Mouse (Mus musculus): ENCODE results near the gene Ebpl.
A peak's percentile ranks its signal among the peaks of the same experiment; 100 is the strongest.
"Not testable (repeated sequence)": the region's sequence is repeated elsewhere in the genome, so short reads cannot be mapped to it uniquely, and the experiment has no call there.

Ebpl gene

GRCm38 (mm10) chr14:61327618-61328450, 32.4 kb downstream of the Ebpl start:
- DNase-seq (ENCODE audit: extremely low spot score): peak; percentile 36

DNA sequence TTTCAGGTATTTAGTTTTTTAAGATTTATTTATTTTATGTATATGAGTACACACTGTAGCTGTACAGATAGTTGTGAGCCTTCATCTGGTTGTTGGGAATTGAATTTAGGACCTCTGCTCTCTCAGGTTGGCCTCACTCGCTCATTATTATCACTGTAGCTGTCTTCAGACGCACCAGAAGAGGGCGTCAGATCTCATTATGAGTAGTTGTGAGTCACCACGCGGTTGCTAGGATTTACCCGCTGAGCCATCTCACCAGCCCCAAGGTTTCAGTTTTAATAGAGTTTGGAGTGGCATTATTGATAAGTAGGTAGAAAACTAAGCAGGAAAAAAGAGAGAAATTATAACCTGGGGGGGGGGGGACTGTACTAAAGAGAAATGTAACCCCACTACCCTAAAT, 33.2 kb downstream of the Ebpl start:
- DNase-seq (ENCODE audit: extremely low spot score): not testable (repeated sequence)

DNA sequence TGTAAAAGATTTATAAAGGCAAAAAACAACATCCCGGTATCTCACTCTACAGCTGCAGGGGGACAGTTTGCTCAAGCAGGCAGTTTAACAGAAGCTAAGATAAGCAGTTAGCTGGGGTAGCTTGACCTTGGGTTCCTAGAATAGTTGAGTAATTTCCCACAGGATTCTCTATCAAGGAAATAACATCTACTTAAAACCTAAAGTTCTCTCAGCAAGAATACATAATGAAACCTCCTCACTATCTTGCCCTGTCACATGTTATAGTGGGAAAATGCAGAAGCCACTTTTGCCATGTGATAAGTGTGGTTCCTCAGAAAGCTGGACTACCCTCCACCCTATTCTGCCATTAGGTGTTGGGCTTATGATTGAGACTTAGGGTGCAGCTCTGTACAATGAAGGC, 37.5 kb downstream of the Ebpl start:
- DNase-seq (ENCODE audit: extremely low spot score): no peak

DNA sequence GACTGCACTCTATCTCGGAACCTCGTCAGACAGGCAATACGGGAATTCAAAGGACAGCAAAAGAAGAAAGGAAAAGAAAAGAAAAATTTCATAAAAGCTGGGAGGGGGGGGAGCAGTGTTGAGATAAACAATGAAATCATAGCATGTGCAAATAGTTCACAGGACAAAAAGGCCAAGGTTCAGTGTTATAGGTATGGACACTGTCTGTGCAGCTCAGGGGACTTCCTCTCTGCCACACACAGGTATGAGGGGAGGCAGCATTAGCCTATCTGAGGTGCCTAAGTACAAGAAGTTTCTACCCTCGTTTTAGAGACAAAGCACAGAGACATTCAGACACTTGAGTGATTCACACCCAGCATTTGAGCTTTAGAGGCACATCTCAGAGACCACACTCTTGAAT, 39.0 kb downstream of the Ebpl start:
- DNase-seq (ENCODE audit: extremely low spot score): no peak

DNA sequence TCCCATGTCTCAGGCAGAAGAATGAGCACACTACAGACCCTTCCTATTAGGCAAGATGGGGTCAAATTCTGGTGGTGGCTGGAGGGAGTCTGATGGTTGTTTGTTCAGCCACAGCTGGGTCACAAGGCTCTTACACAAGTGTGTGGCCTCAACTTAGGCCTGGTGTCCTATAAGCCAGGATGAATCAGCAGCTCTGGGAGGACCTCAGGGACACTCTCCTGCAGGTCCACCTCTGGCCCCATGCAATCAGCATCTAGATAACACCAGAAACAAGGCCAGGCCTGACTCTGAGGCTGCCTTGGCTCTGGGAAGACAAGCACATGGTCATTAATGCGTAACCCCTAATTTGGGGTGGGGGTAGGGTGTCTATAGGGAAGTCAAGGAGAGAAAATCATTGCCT, 39.5 kb downstream of the Ebpl start:
- no peak for DNase-seq (ENCODE audit: extremely low spot score)

GRCm38 (mm10) chr14:61316861-61317260, 43.4 kb downstream of the Ebpl start:
- peak; percentile 58 for DNase-seq (ENCODE audit: extremely low spot score)

DNA sequence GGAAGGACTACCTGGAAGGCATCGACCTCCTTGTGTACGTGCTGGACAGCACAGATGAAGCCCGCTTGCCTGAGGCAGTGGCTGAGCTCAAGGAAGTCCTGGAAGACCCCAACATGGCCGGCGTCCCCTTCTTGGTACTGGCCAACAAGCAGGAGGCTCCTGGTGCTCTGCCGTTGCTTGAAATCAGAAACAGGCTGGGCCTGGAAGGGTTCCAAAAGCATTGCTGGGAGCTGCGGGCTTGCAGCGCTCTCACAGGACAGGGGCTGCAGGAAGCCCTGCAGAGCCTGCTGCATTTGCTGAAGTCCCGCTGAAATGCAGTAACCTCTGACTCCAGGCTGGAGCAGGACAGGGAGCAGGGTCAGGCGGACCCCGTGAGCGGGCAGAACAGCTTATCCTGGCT, 49.3 kb downstream of the Ebpl start:
- DNase-seq (ENCODE audit: extremely low spot score): no peak

DNA sequence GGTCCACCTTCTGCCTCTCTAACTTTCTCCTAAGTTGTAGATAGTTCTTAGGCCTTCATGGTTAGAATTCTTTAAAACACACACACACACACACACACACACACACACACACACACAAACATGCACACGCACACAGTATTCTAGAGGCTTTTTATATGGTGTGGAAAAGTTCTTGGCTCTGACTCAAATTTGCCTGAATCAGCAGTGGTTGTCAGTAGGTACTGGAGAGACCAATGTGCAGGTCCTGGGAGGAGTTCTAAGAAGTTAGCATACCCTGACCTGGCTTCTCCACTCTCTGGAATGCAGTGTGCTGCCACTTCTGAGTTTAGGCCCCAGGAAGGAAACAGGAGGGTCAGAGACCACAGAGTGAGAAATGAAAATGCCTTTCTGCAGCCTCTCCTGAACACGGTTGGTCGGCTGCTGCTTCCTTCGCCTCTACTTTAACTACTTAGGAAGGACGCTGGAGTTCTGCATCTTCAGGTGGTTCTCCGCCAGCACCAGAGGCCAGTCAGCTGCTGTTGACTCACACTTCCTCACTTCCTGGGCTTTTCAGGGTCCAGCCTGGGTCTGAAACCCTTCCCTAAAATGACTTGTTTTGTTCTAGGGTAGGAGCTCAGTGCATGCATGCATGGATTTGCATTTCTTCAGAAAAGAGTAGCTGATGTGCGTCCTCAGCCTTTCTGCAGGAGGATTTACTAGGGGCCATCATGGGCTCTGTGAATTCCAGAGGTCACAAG, 50.0 kb downstream of the Ebpl start:
- DNase-seq (ENCODE audit: extremely low spot score): no peak

GRCm38 (mm10) chr14:61309593-61309992, 50.6 kb downstream of the Ebpl start, which contains the start of gene Arl11:
TSS of gene Arl11 (plus strand) at chr14:61309753.
- DNase-seq (ENCODE audit: extremely low spot score): no peak

GRCm38 (mm10) chr14:61303969-61304609, 56.1 kb downstream of the Ebpl start:
- no peak for DNase-seq (ENCODE audit: extremely low spot score)

- DNase-seq (ENCODE audit: extremely low spot score): no peak
Measured at GRCm38 (mm10) chr14:61302428-61302827, 57.8 kb downstream of the Ebpl start.

GRCm38 (mm10) chr14:61301323-61301722, 58.9 kb downstream of the Ebpl start:
- no peak for DNase-seq (ENCODE audit: extremely low spot score)

GRCm38 (mm10) chr14:61299810-61300209, 60.4 kb downstream of the Ebpl start:
- DNase-seq (ENCODE audit: extremely low spot score): no peak

DNA sequence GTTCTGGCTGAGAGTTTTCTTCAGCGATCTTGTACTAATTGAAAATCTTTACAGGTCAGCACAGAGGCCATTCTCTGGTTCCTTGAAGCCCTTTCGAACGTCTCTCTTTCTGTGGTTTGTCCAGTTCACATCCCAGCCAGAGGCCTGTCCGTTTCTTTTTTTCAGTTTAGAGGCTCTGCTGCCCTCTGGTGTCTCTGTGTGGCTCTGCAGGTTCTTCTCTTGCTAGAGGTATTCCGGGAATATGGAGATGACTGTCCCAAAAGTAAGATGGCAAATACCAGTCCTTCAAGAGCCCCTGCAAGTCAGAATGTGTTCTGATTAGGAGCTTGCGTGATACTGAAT, 65.5 kb downstream of the Ebpl start:
- DNase-seq (ENCODE audit: extremely low spot score): peak; percentile 79

- peak; percentile 61 for DNase-seq (ENCODE audit: extremely low spot score)
Measured at GRCm38 (mm10) chr14:61293884-61294737, 66.1 kb downstream of the Ebpl start.

- DNase-seq (ENCODE audit: extremely low spot score): no peak
Measured at GRCm38 (mm10) chr14:61290664-61291063, 69.6 kb downstream of the Ebpl start.

DNA sequence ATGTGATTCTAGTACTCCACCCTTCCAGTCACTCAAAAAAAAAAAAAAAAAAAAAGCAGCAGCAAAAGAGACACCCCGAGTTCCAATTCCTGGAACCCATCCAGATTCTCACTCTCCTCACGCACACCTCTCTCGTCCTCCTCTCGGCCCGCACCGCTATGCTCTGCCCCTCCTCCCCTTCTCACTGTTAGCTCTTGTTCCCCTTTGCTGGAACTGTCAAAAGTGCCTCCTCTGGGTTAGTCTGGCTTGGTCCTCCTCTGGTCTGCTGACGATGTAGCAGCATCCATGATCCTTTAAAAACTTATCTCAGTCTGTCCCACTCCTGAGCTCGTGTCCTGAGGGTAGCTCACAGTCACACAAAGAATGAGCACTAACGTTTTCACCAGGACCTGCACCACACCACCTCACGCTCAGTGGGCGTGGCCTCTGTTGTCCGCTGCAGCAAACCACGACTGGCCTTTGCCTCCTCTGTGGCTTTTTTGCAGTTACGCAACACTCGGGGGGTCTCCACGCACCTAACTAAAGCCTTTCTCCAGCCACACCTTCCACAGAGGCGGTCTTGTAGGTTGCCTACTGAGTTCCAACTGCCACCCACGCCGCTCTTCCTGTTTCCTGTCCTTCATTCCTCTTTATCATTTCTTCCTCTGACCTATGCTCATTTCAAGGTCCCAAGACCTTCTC, 71.5 kb downstream of the Ebpl start:
- no peak for DNase-seq (ENCODE audit: extremely low spot score)
